Mouse (Mus musculus) liver, adult 2 months (tissue): ENCODE results near the gene Olfr747.

Experiments used
- CTCF ChIP-seq: fragments of 200-500 bp; IDR thresholded peaks from 2 replicates; pipeline ENCODE4 v1.5.1; 2011; ENCODE audit warnings: low read depth, low read length, control low read depth
- POLR2A ChIP-seq: fragments of 200-500 bp; IDR thresholded peaks from 2 replicates; pipeline ENCODE4 v1.6.1; 2011; ENCODE audit warnings: low read length, control low read depth; ENCODE audit not compliant: insufficient read depth; ENCODE audit errors: extremely low read depth

- no peak for TF ChIP-seq CTCF
- no peak for TF ChIP-seq POLR2A
Measured at GRCm38 (mm10) chr14:50646783-50647182, 46.2 kb downstream of the Olfr747 start, which contains the start of gene Olfr746.
